Mouse (Mus musculus) intestine, embryonic 15.5 days (tissue): Measurements from ENCODE around the gene Ndufv3. TPM values are rescaled to one million over a fixed set of nuclear protein-coding genes. Genes with fewer than 3 reads are reported as not detected.

Experiments
- polyA plus RNA-seq: library from polyadenylated mRNA; unstranded; fragments of >200 nt; fragmentation: Nextera tagmentation; extraction: Ambion mirVana; gene quantifications from 2 replicates; pipeline ENCODE4 v1.2.1, GENCODE M21; 2015

Gene Ndufv3
- polyA plus RNA-seq, 1 experiment from 2014 or later: 404 TPM

Other genes with a start within 250 kb of the Ndufv3 start
- 1.1 and 1.3 TPM in 2 replicates for gene Rsph1, start 242.7 kb upstream of the Ndufv3 start, polyA plus RNA-seq
- gene Slc37a1, start 233.3 kb upstream of the Ndufv3 start, polyA plus RNA-seq: 18.4 and 22.7 TPM in 2 replicates
- gene Pde9a, start 133.9 kb upstream of the Ndufv3 start, polyA plus RNA-seq: 52.0 and 55.3 TPM in 2 replicates
- 45.3 and 47.0 TPM in 2 replicates for gene Wdr4, start 135 bp upstream of the Ndufv3 start, polyA plus RNA-seq
- 28.5 and 29.8 TPM in 2 replicates for gene Pknox1, start 44.6 kb downstream of the Ndufv3 start, polyA plus RNA-seq
- gene Cbs, start 117.1 kb downstream of the Ndufv3 start, polyA plus RNA-seq: 9.5 and 20.6 TPM in 2 replicates
- 278 and 287 TPM in 2 replicates for gene U2af1, start 138.8 kb downstream of the Ndufv3 start, polyA plus RNA-seq
- 0.15 and 0.16 TPM in 2 replicates for gene Cryaa, start 157.7 kb downstream of the Ndufv3 start, polyA plus RNA-seq